Mouse (Mus musculus): ENCODE results near the gene Galnt6. TPM values are rescaled to one million over a fixed set of nuclear protein-coding genes. Genes with fewer than 3 reads are reported as not detected.

Galnt6 gene
- polyA plus RNA-seq, 2 experiments, result 0.47 to 0.84 TPM

GRCm38 (mm10) chr15:100766826-100767225 lies 37.6 kb upstream of the Galnt6 start:
- Histone ChIP-seq H3K36me3 (replicated peaks; ENCODE audit: control insufficient read depth, insufficient read depth, low read depth) (no peaks in the 10 kb centered on the region), H3K4me3 (ENCODE audit: insufficient read depth in 1 of 2, low read depth in 2 of 2, low read length in 2 of 2) (no peak overlapping the region), H3K9ac (replicated peaks) (no peak overlapping the region), H3K4me1 (replicated peaks; ENCODE audit: control insufficient read depth in 2 of 2, insufficient read depth in 2 of 2, low read length in 1 of 2) (no peaks in the 10 kb centered on the region), H3K27ac (no peak overlapping the region), H3K27me3 (ENCODE audit: control insufficient read depth, insufficient read depth, low read length) (peaks cover 24% of the 10 kb centered on the region), H3K4me2 (ENCODE audit: low read depth) (no peak overlapping the region), H3K9me3 (ENCODE audit: control insufficient read depth, low read length) (no peaks in the 10 kb centered on the region)
- TF ChIP-seq EP300 (IDR thresholded peaks at IDR 0.05; ENCODE audit: low read depth), result no peak
- TF ChIP-seq CTCF (IDR thresholded peaks at IDR 0.05; ENCODE audit: low read depth), result no peak
- 55% methylated on average over 9 of the region's 9 CpGs for whole genome bisulfite sequencing (ENCODE audit: insufficient replicate concordance)
- DNase-seq (ENCODE audit: low read depth in 3 of 3, low spot score in 3 of 3) (no peak), ATAC-seq (ENCODE audit: insufficient read depth) (no peak)

DNA sequence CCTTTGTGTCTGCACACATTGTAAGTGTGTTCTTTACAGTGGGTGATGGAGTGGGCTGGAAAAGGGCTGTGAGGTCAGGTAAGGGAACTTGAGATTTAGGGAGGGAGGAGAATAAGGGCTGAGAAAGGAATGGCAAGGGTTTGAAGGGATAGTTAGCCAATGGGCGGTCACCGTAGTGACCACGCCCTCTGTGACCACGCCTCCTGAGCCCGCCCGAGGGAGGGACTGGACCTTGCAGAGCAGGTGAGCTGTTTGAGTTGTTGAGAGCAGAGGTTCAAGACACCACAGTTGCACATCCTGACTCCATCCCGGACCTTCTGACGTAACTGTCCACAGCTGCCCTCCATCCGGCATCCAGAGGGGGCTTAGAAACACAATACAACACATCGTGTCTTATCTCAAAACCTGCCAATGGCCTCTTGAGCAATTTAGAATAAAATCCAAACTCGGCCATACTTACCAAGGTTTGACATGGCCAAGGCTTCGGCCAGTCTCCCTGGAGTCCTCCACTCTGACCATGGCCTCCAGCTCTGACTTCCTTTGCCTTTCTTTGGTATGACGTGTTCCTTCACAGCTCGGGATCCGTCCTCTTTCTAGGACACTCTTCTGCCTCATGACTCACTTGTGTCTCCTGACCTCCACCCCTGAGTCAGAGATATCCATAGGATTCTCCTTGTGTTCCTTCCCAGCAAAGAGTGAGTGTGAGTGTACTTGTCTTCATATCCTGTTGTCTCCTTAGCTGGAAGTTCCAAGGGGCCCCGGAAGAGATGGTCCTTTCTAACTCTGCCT lies 35.2 kb upstream of the Galnt6 start:
- no peak overlapping the region for H3K27ac ChIP-seq
- no peak overlapping the region for H3K9ac ChIP-seq (replicated peaks)
- H3K27me3 ChIP-seq (ENCODE audit: control insufficient read depth, insufficient read depth, low read length), result peaks cover 39% of the 10 kb centered on the region
- H3K9me3 ChIP-seq (ENCODE audit: control insufficient read depth, low read length), result no peaks in the 10 kb centered on the region
- H3K36me3 ChIP-seq (replicated peaks; ENCODE audit: control insufficient read depth, insufficient read depth, low read depth), result no peaks in the 10 kb centered on the region
- 57% methylated on average over 16 of the region's 16 CpGs for WGBS (ENCODE audit: insufficient replicate concordance)
- H3K4me3 ChIP-seq (ENCODE audit: insufficient read depth in 1 of 2, low read depth in 2 of 2, low read length in 2 of 2), result no peak overlapping the region
- DNase-seq (ENCODE audit: low read depth in 3 of 3, low spot score in 3 of 3), result no peak
- H3K4me1 ChIP-seq (replicated peaks; ENCODE audit: control insufficient read depth in 2 of 2, insufficient read depth in 2 of 2, low read length in 1 of 2), result 0 out of 4 replicates have a peak, but pooled peaks cover 0 to 2% of the 10 kb centered on the region in 2 experiments
- no peak for TF ChIP-seq CTCF (IDR thresholded peaks at IDR 0.05; ENCODE audit: low read depth)
- no peak for ATAC-seq (ENCODE audit: insufficient read depth)
- no peak overlapping the region for H3K4me2 ChIP-seq (ENCODE audit: low read depth)

- Histone ChIP-seq H3K36me3 (replicated peaks; ENCODE audit: control insufficient read depth, insufficient read depth, low read depth) (no peaks in the 10 kb centered on the region), H3K9me3 (ENCODE audit: control insufficient read depth, low read length) (no peaks in the 10 kb centered on the region), H3K27ac (no peak overlapping the region), H3K4me3 (ENCODE audit: insufficient read depth in 1 of 2, low read depth in 2 of 2, low read length in 2 of 2) (no peak overlapping the region), H3K27me3 (ENCODE audit: control insufficient read depth, insufficient read depth, low read length) (peaks cover 39% of the 10 kb centered on the region), H3K9ac (replicated peaks) (no peak overlapping the region), H3K4me1 (replicated peaks; ENCODE audit: control insufficient read depth in 2 of 2, insufficient read depth in 2 of 2, low read length in 1 of 2) (peaks cover 0 to 2% of the 10 kb centered on the region in 2 experiments; a peak in 1 of 4 replicates), H3K4me2 (ENCODE audit: low read depth) (no peak overlapping the region)
- no peak for TF ChIP-seq EP300 (IDR thresholded peaks at IDR 0.05; ENCODE audit: low read depth)
- no peak for TF ChIP-seq CTCF (IDR thresholded peaks at IDR 0.05; ENCODE audit: low read depth)
- 42% methylated on average over 8 of the region's 8 CpGs for WGBS (ENCODE audit: insufficient replicate concordance)
- ATAC-seq (ENCODE audit: insufficient read depth) (no peak), DNase-seq (ENCODE audit: low read depth in 3 of 3, low spot score in 3 of 3) (no peak)
These were observed 33.5 kb upstream of the Galnt6 start for GRCm38 (mm10) chr15:100762649-100763048.

GRCm38 (mm10) chr15:100761419-100762185 lies 32.4 kb upstream of the Galnt6 start, which contains the start of gene Slc4a8:
Slc4a8 (plus strand) TSS chr15:100761747.
- ATAC-seq (ENCODE audit: insufficient read depth), result peak; percentile 77
- H3K9me3 ChIP-seq (ENCODE audit: control insufficient read depth, low read length), result no peaks in the 10 kb centered on the region
- under 1% methylated on average over 53 of the region's 64 CpGs for WGBS (ENCODE audit: insufficient replicate concordance)
- H3K27ac ChIP-seq, result no peak within 1 kb of the TSS
- peak within 1 kb of the TSS; percentile 37 to 57 for H3K4me3 ChIP-seq (ENCODE audit: insufficient read depth in 1 of 2, low read depth in 2 of 2, low read length in 2 of 2)
- TF ChIP-seq EP300 (IDR thresholded peaks at IDR 0.05; ENCODE audit: low read depth), result no peak
- peak; percentile 65 for TF ChIP-seq CTCF (IDR thresholded peaks at IDR 0.05; ENCODE audit: low read depth)
- H3K27me3 ChIP-seq (ENCODE audit: control insufficient read depth, insufficient read depth, low read length), result peaks cover 39% of the 10 kb centered on the region
- no peak for DNase-seq (ENCODE audit: low read depth in 3 of 3, low spot score in 3 of 3)
- no peak within 1 kb of the TSS for H3K9ac ChIP-seq (replicated peaks)
- H3K4me1 ChIP-seq (replicated peaks; ENCODE audit: control insufficient read depth in 2 of 2, insufficient read depth in 2 of 2, low read length in 1 of 2), result peaks cover 0 to 2% of the 10 kb centered on the region in 2 experiments; a peak in 1 of 4 replicates
- peak within 1 kb of the TSS; percentile 77 for H3K4me2 ChIP-seq (ENCODE audit: low read depth)
- H3K36me3 ChIP-seq (replicated peaks; ENCODE audit: control insufficient read depth, insufficient read depth, low read depth), result no peaks in the 10 kb centered on the region

DNA sequence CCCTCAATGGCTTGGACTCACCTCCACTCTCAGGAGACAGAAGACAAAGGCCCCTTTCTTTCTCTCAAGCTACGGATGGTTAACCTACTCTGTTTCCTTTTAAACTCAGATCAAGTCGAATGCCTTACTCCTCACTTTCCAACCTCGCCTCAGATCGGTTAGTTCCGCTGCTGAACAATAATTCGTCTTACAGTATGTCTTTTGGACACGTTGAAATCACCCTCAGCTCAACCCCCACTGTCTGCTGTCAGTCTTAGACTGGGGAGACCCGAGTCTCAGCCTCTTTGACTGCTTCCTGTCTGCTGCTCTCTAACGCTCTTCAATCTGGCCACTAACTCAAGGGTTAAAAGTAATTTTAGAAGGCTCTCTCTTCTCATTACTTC lies 31.9 kb upstream of the Galnt6 start:
- no peak overlapping the region for H3K9ac ChIP-seq (replicated peaks)
- H3K4me1 ChIP-seq (replicated peaks; ENCODE audit: control insufficient read depth in 2 of 2, insufficient read depth in 2 of 2, low read length in 1 of 2), result peaks cover 0 to 2% of the 10 kb centered on the region in 2 experiments; a peak in 1 of 4 replicates
- H3K27ac ChIP-seq, result no peak overlapping the region
- ATAC-seq (ENCODE audit: insufficient read depth) (no peak), DNase-seq (ENCODE audit: low read depth in 3 of 3, low spot score in 3 of 3) (no peak)
- H3K27me3 ChIP-seq (ENCODE audit: control insufficient read depth, insufficient read depth, low read length), result peaks cover 39% of the 10 kb centered on the region
- no peaks in the 10 kb centered on the region for H3K36me3 ChIP-seq (replicated peaks; ENCODE audit: control insufficient read depth, insufficient read depth, low read depth)
- H3K4me2 ChIP-seq (ENCODE audit: low read depth), result peak overlapping the region; percentile 77
- no peak for TF ChIP-seq EP300 (IDR thresholded peaks at IDR 0.05; ENCODE audit: low read depth)
- no peak for TF ChIP-seq CTCF (IDR thresholded peaks at IDR 0.05; ENCODE audit: low read depth)
- H3K9me3 ChIP-seq (ENCODE audit: control insufficient read depth, low read length), result no peaks in the 10 kb centered on the region
- H3K4me3 ChIP-seq (ENCODE audit: insufficient read depth in 1 of 2, low read depth in 2 of 2, low read length in 2 of 2), result no peak overlapping the region; a peak in 1 of 4 replicates
- 21% methylated on average over 9 of the region's 9 CpGs for WGBS (ENCODE audit: insufficient replicate concordance)
